Mouse (Mus musculus): ENCODE measurements around the gene Anks1b. TPM values are rescaled to one million over a fixed set of nuclear protein-coding genes. Genes with fewer than 3 reads are reported as not detected.
"Not testable (repeated sequence)": the region's sequence is repeated elsewhere in the genome, so short reads cannot be mapped to it uniquely, and the experiment has no call there.

The Anks1b gene
- total RNA-seq, 4 experiments from 2014 or later = 0.37 to 2.1 (median 0.71) TPM

DNA sequence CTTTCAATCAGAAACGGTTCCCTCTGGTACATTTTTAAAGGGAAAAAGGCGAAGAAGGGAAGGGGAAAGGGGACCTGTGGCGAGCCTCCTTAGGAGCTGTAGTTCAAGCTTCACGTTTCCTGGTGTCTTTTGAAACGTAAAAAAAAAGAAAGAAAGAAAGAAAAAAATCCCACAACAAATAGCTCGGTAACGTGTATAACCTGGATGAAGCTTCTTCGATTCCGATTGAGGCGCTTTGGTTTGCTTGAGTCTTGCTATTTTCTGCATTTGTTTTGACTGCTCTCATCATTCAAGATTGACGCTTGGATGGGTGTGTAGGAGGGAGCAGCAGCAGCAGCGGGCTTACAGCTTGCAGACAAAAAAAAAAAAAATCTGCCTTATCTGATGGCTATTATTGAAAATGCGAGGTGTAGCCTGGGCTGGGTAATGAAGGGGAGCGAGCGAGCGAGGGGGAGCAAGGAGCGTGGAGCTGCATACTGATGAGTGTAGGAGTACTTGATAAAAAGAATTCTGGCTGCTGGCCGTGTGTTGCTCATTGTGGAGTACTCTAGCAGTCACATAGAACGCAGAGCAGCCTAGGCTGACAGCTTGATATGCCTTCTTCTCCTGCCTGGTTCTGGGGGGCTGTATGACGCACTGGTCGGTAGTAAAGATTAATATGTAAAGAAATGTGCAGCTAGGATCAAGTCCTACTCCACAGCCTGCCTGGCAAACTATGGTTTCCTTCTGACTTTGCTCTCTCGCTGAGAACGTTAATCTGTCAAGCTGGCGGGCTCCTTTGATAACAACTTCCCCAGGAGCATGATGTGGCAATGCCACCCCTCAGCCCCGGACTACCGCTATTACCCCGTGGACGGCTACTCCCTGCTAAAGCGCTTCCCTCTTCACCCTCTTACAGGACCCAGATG is 703.1 kb downstream of the Anks1b start:
- no peak for DNase-seq (ENCODE audit: low spot score)

DNA sequence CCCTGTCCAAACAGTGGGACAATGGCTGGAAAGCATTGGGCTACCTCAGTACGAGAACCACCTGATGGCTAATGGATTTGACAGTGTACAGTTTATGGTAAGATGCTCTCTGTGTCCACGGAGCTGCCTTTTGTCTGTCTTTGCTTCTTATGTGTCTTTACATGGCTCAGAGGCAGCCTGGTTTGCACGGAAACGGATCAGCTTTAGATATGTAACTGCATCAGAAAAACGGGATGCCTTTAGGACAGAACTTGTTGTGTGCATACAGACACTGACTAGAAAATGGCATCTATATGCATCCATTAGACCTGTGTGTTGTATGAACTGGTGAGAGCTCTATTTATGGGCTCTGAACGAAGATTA is 703.8 kb downstream of the Anks1b start:
- DNase-seq (ENCODE audit: low spot score) = no peak

DNA sequence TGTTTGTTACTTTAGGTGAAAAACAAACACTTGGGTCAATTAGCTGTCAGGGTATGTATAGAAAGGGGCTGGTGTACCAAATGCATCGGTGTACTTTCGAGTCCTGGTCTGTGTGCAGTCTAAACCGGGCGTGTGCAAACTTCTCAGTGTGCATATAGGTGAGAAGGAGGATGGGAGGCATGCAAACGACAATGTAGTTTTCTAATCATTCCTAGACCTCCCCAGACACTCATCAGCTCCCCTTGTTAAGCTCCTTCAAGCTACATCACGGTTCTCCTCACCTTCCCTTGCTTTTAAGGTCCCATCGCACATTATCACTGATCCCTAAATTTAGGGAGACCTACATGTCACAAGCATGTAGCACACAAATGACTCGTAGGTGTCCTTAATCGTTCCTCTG is 704.5 kb downstream of the Anks1b start:
- DNase-seq (ENCODE audit: low spot score) = no peak

GRCm38 (mm10) chr10:90579970-90580369 is 706.7 kb downstream of the Anks1b start:
- no peak for DNase-seq (ENCODE audit: low spot score)

DNA sequence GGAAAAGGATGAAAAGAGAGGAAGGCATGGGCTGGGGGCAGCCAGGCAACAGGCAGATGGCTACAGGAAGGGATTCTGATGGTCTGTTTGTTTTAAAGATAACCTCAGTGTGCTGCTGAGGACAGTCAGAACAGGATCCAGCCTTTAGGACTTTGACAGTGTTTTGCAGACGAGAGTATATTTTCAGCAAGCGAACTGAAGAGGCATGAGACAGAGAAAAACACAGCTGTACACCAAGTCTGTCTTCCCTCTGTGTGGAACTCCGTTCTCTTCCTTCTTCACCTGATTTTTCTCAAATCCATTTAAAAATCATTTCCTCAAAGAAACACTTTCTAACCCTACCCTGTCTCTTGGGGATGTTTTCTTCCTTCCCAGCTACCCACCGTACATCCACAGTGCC is 710.7 kb downstream of the Anks1b start:
- DNase-seq (ENCODE audit: low spot score) = no peak

DNA sequence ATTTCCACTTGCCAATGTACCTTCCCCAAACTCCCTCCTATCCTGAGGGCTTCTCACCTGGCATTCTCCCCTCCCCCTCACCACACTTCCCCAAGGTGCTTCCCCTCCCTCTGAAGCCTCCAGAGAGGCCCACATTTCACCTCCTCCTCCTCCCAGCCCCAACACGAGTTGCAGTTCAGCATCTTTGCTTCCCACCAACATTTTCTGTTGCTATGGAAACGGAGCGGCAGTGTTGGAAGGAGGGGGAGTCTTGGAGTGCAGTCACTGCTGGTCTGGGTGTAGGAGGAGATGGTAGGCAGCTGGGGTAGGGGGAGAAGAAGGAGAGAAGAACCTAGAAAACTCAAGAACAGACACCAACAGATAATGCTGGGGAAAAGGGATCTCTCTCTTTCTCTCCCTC is 722.8 kb downstream of the Anks1b start:
- no peak for DNase-seq (ENCODE audit: low spot score)

GRCm38 (mm10) chr10:90596576-90596975 is 723.3 kb downstream of the Anks1b start:
- DNase-seq (ENCODE audit: low spot score) = no peak

DNA sequence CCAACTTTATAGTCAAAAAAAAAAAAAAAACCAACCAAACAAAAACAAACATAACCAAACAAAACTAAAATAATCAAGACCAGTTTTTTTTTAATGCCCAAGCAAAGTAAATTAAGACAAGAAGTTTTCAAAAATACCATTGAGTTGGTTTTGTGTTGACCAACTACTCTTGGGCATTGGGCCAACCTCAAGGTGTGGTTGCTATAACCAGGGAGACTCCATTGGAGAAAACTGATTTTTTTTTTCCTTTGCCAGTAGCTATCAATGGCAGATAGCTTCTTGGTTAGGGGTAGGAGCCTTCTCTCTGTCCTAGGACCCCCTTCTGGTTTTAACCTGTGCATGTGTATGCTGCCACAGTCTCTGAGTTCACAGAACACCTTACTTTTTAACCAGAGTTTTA is 725.8 kb downstream of the Anks1b start:
- no peak for DNase-seq (ENCODE audit: low spot score)

DNA sequence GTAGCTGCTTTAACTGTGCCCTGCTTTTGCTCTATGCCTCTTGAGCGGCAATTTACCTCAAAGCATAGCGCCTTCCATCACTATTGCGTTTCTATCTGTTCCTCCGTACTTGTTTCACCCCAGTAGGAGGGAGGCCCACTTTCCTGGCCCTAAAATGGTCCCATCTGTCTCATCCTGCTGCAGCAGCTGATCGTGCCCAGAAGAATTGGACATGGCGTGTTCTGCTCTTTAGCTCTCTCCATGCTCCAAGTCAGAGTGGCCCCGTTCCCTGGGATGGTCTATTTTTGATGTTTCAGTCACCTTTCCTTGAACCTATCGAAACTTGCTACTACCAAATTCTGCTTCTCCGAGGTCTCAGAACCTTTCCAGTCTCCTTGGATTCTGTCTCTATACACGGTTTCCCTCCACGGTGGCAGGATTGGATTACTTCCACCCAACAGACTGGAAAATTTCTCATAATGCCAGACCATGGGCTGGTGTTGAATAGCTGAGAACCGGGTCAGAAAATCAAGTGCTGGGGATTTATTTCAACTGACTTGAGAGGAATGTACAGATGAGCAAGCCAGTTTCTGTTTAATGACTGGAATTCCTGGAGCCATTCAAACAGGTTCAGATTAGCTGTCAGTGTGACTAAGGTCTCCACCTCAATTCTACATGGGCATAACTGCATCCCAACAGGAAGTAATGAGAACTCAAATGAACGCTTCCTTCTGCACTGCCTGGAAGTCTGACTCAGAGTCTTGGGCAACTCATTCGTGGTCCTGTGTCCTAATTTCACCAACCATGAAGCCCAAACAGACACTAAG is 726.6 kb downstream of the Anks1b start:
- DNase-seq (ENCODE audit: low spot score) = no peak

- no peak for DNase-seq (ENCODE audit: low spot score)
Observed at GRCm38 (mm10) chr10:90607586-90607985, 734.3 kb downstream of the Anks1b start.

- no peak for DNase-seq (ENCODE audit: low spot score)
Observed at GRCm38 (mm10) chr10:90609437-90609836, 736.1 kb downstream of the Anks1b start.

- no peak for DNase-seq (ENCODE audit: low spot score)
Observed at GRCm38 (mm10) chr10:90613051-90613450, 739.7 kb downstream of the Anks1b start.

DNA sequence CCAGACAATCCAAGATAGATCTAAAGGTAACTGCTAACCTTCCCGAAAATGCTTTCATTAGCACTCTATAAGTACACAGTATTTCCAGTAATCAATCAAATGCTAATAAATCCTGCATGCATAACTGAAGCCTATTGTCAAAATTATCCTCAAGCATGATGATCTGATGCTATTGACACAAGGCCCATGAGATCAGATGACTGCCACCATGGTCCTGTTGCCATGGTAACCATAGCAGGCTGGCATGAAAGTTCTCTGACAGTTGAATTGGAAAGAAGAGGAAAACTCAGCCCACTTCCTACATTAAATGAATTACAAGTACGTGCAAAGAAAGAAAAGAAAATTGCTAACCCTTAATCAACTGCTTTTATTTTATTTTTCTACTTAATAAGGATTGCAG is 741.9 kb downstream of the Anks1b start:
- DNase-seq (ENCODE audit: low spot score) = no peak

DNA sequence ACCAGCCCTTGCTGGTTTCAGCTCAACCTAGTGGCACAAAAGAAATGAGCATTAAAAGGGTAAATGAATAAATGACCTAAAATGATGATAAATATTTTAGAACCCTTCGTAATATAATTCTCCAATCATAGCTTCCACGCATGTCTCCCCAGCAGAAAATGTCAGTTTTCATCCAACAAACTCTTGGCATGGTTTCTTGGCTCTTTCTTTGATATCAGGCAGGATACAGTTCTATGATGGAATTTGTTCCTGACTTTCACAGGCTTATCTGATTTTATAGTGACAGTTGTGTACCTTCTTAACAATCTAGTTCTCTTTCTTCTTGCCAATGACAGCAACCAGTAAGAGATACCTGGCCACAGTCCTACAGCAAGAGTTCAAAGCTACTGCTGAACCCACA is 743.3 kb downstream of the Anks1b start:
- DNase-seq (ENCODE audit: low spot score) = no peak

DNA sequence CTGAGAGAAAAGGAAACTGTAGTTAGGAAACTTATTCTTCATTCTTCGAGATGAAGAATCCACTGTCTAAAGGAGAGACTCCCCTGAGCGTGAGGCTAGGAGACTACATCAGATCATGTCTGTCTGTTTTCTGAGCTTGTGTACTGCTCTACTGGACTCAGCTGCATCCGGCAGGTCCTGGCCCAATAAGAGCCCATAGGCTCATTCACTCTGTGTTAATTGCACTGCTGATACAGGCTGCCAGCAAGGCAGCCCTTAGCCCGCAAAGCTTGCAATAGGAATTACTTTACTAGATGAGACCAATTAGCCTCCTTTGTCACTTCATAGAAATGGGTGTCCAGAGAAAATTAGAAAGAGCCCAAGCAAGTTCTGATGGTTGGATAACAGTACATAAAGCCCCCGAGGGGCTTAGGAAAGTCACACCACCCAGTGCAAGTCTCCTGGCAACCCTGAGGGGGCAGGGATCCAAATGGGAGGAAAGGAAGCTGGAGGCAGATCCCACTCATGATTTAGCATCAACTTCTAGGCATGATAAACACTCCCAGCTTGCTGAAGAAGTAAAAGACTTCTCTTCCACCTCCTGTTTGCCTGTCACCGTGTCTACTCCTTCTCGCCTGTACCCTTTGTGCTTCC is 744.5 kb downstream of the Anks1b start:
- no peak for DNase-seq (ENCODE audit: low spot score)

GRCm38 (mm10) chr10:90627532-90627931 is 754.2 kb downstream of the Anks1b start:
- DNase-seq (ENCODE audit: low spot score) = no peak

GRCm38 (mm10) chr10:90630099-90630698 is 756.9 kb downstream of the Anks1b start:
- DNase-seq (ENCODE audit: low spot score) = no peak

DNA sequence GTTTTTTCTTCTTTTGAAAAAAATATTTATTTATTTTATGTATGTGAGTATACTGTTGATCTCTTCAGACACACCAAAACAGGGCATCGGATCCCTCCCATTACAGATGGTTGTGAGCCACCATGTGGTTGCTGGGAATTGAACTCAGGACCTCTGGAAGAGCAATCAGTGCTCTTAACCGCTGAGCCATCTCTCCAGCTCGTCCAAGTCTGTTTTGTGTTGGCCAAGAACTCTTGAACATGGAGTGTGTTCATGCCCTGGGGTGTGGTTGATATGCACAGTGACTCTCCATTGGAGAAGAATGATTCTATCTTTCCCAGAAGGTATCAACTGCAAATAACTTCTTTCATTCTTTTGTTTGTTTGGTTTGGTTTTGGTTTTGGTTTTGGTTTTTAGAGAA is 757.5 kb downstream of the Anks1b start:
- DNase-seq (ENCODE audit: low spot score) = not testable (repeated sequence)

GRCm38 (mm10) chr10:90637352-90637751 is 764.0 kb downstream of the Anks1b start:
- no peak for DNase-seq (ENCODE audit: low spot score)

- no peak for DNase-seq (ENCODE audit: low spot score)
Observed at GRCm38 (mm10) chr10:90649681-90650080, 776.4 kb downstream of the Anks1b start.

DNA sequence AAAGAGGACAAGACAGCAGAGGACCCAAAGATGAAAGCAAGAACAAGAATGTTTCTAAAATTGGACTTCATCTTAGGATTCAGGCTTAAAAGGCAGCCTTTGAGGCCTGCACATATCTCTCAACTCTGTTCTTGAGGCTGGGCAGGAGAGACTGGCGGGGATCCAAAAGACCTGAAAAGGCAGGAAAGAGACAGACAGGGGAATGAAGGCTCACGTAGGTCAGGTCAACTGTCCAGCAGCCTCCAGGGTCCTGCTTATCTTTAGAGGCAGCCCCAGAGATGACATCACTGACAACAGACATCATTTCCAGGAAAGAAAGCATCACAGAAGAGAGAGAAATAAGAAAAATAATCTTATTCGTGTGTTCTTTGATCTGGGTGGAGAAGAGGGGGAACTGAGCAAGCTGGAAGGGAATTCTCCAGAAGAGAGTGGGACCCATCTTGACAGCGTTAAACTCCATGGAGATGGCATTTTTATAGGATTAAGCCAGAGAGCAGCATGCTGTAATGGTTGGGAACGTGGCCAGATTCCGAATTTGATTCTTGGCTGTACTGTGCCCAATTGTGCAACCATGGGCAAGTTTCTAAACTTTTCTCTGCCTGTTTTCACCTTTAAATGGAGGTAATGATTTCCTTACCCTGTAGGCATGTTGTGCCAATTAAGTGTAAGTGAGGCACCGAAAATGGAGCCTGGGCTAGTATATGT is 784.3 kb downstream of the Anks1b start:
- no peak for DNase-seq (ENCODE audit: low spot score)
